13 mouse cellular contexts compared by ENCODE assay signal in the genomic region with DNA sequence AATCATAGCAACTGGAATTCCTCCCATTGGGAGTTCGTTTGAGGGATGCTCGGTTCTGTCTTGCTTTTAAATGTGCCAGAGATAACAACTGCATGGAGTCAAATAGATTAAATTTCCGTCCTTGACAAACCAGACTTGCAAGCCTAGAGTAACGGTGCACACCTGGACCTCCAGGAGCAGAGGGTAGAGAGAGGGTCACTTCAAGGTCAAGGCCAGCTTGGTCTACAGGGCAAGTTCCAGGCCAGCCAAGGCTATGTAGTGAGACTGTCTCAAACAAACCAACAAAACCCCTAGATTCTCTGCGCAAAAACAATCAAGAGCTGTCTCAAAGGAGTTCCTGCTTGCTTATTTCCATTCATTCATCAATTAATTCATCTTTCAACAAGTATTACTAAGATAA. TPM values are rescaled to one million over a fixed set of nuclear protein-coding genes. Genes with fewer than 3 reads are reported as not detected.
DNase-seq lines count a peak whose midpoint lies in the region; ATAC-seq and TF ChIP-seq lines count a peak whose summit lies in the region.
"Had no signal": no experiment of that assay in that cellular context is flagged by ENCODE, and none has a peak within 500 bp of the region (broad histone marks: within the 10 kb centered on the region; RNA-seq: fewer than 3 reads in every experiment).

No protein-coding gene starts in this region.

- no peaks in the 10 kb centered on the region for H3K9me3 ChIP-seq in heart, embryonic 12.5 days (replicated peaks)
- no peaks in the 10 kb centered on the region for H3K9me3 ChIP-seq in intestine, embryonic 14.5 days (ENCODE audit: control insufficient read depth, low read length)
- H3K9me3 ChIP-seq in intestine, postnatal 0 days (ENCODE audit: control insufficient read depth) = no peaks in the 10 kb centered on the region
- H3K9me3 ChIP-seq: embryonic facial prominence, embryonic 15.5 days; kidney, embryonic 15.5 days; limb, embryonic 10.5 days; liver, embryonic 12.5 days; lung, embryonic 15.5 days had no signal

- ATAC-seq in heart, embryonic 12.5 days (ENCODE audit: insufficient number of reproducible peaks, low FRiP score) = no peak
- 0 out of 2 replicates have a peak, but pooled peaks have one; percentile 50 for ATAC-seq in intestine, embryonic 14.5 days (replicated peaks; ENCODE audit: low FRiP score, low TSS enrichment, low read depth)
- ATAC-seq in intestine, postnatal 0 days = no peak
- ATAC-seq in megakaryocyte progenitor cell, adult 5-6 weeks (replicated peaks; ENCODE audit: poor library complexity) = 0 out of 2 replicates have a peak, but pooled peaks have one; percentile 2

- peak overlapping the region; percentile 30; the same call in 1 of the 2 replicates for H3K27ac ChIP-seq in heart, embryonic 12.5 days (ENCODE audit: poor library complexity, severe bottlenecking)
- H3K27ac ChIP-seq in intestine, embryonic 14.5 days (ENCODE audit: low read depth) = no peak overlapping the region
- H3K27ac ChIP-seq in intestine, postnatal 0 days (ENCODE audit: low read depth, low read length) = no peak overlapping the region
- H3K27ac ChIP-seq: embryonic facial prominence, embryonic 15.5 days; kidney, embryonic 15.5 days; limb, embryonic 10.5 days; liver, embryonic 12.5 days; lung, embryonic 15.5 days had no signal

- H3K36me3 ChIP-seq in heart, embryonic 12.5 days = peaks cover under 1% of the 10 kb centered on the region; the same call in 1 of the 2 replicates
- no peaks in the 10 kb centered on the region for H3K36me3 ChIP-seq in intestine, embryonic 14.5 days (ENCODE audit: control insufficient read depth, insufficient read depth, low read length)
- no peaks in the 10 kb centered on the region for H3K36me3 ChIP-seq in intestine, postnatal 0 days (ENCODE audit: control insufficient read depth, insufficient read depth)
- H3K36me3 ChIP-seq: embryonic facial prominence, embryonic 15.5 days; kidney, embryonic 15.5 days; limb, embryonic 10.5 days; lung, embryonic 15.5 days had no signal

- no peak overlapping the region for H3K4me2 ChIP-seq in heart, embryonic 12.5 days
- no peak overlapping the region for H3K4me2 ChIP-seq in intestine, embryonic 14.5 days (ENCODE audit: low read length)
- no peak overlapping the region for H3K4me2 ChIP-seq in intestine, postnatal 0 days (replicated peaks; ENCODE audit: low read depth)
- H3K4me2 ChIP-seq: embryonic facial prominence, embryonic 15.5 days; kidney, embryonic 15.5 days; liver, embryonic 12.5 days; lung, embryonic 15.5 days had no signal

- H3K4me1 ChIP-seq in heart, embryonic 12.5 days (replicated peaks) = peaks cover 21% of the 10 kb centered on the region
- no peaks in the 10 kb centered on the region for H3K4me1 ChIP-seq in intestine, embryonic 14.5 days (replicated peaks; ENCODE audit: control insufficient read depth, insufficient read depth, low read length)
- H3K4me1 ChIP-seq in intestine, postnatal 0 days (replicated peaks; ENCODE audit: control insufficient read depth, insufficient read depth, low read length) = no peaks in the 10 kb centered on the region
- H3K4me1 ChIP-seq: embryonic facial prominence, embryonic 15.5 days; kidney, embryonic 15.5 days; limb, embryonic 10.5 days; lung, embryonic 15.5 days had no signal

- no peak overlapping the region for H3K9ac ChIP-seq in heart, embryonic 12.5 days
- no peak overlapping the region for H3K9ac ChIP-seq in intestine, embryonic 14.5 days (ENCODE audit: low read length)
- H3K9ac ChIP-seq in intestine, postnatal 0 days (ENCODE audit: low read depth, low read length) = no peak overlapping the region
- H3K9ac ChIP-seq: embryonic facial prominence, embryonic 15.5 days; kidney, embryonic 15.5 days; liver, embryonic 12.5 days; lung, embryonic 15.5 days had no signal

- WGBS in heart, embryonic 12.5 days = 63% methylated on average over 5 of the region's 5 CpGs
- 64% methylated on average over 5 of the region's 5 CpGs for WGBS in intestine, embryonic 14.5 days
- 63% methylated on average over 5 of the region's 5 CpGs for WGBS in intestine, postnatal 0 days

- H3K4me3 ChIP-seq in heart, embryonic 12.5 days = no peak overlapping the region
- no peak overlapping the region for H3K4me3 ChIP-seq in intestine, embryonic 14.5 days (ENCODE audit: low read depth, low read length)
- H3K4me3 ChIP-seq in intestine, postnatal 0 days (ENCODE audit: low read depth, low read length) = no peak overlapping the region
- H3K4me3 ChIP-seq: embryonic facial prominence, embryonic 15.5 days; kidney, embryonic 15.5 days; limb, embryonic 10.5 days; liver, embryonic 12.5 days; lung, embryonic 15.5 days had no signal

- intact Hi-C loops in heart, postnatal 14 days (cut with DNase I) = loop anchor here (5.0 to 10.0 kb wide), 4 partner anchors 96 to 772 kb away; no protein-coding TSS in a partner anchor

- no peak for TF ChIP-seq CTCF in intestine, postnatal 0 days (IDR thresholded peaks at IDR 0.05; ENCODE audit: low read depth)

- peak; percentile 9 for DNase-seq in adrenal gland, postnatal 14 days
- no peak for DNase-seq in adrenal gland, postnatal 25 days
- no peak for DNase-seq in heart, postnatal 14 days
- no peak for DNase-seq in intestine, embryonic 14.5 days (ENCODE audit: low spot score)
- no peak for DNase-seq in urinary bladder, adult 18-20 months (ENCODE audit: low spot score in 2 of 2)

- H3K27me3 ChIP-seq in heart, embryonic 12.5 days (replicated peaks) = no peaks in the 10 kb centered on the region
- H3K27me3 ChIP-seq in intestine, embryonic 14.5 days (replicated peaks; ENCODE audit: control insufficient read depth, insufficient read depth, low read length) = no peaks in the 10 kb centered on the region
- no peaks in the 10 kb centered on the region for H3K27me3 ChIP-seq in intestine, postnatal 0 days (replicated peaks; ENCODE audit: control insufficient read depth, insufficient read depth, low read length)
- H3K27me3 ChIP-seq: embryonic facial prominence, embryonic 15.5 days; kidney, embryonic 15.5 days; liver, embryonic 12.5 days; lung, embryonic 15.5 days had no signal

RNA-seq across cellular contexts. Expression of a gene that starts 7.1 kb away (rescaled TPM):
- total RNA-seq in adrenal gland, postnatal 14 days (2021) = 48.9 and 49.1 TPM in 2 replicates
- 40.4 and 46.2 TPM in 2 replicates for total RNA-seq in adrenal gland, postnatal 25 days (2021)
- polyA plus RNA-seq in heart, embryonic 12.5 days (2016; fragmentation: Nextera tagmentation; extraction: Ambion mirVana) = 236 and 238 TPM in 2 replicates
- 100 to 1,000 TPM; 186 to 206 TPM for total RNA-seq in heart, postnatal 14 days (2021)
- 125 and 135 TPM in 2 replicates for polyA plus RNA-seq in intestine, embryonic 14.5 days (2014; fragmentation: Nextera tagmentation; extraction: Ambion mirVana)
- polyA plus RNA-seq in intestine, postnatal 0 days (2015; fragmentation: Nextera tagmentation; extraction: Ambion mirVana) = 83.3 and 85.7 TPM in 2 replicates
- total RNA-seq in megakaryocyte progenitor cell, adult 5-6 weeks (2015) = 51.4 and 53.4 TPM in 2 replicates
- total RNA-seq in megakaryocyte progenitor cell, adult 5-6 weeks (2017) = 73.5 and 79.3 TPM in 2 replicates

RNA-seq across cellular contexts. Expression of a gene that starts 25.1 kb away (rescaled TPM):
- 47.2 and 47.5 TPM in 2 replicates for total RNA-seq in adrenal gland, postnatal 14 days (2021)
- total RNA-seq in adrenal gland, postnatal 25 days (2021) = 37.4 and 46.8 TPM in 2 replicates
- 59.5 and 63.1 TPM in 2 replicates for polyA plus RNA-seq in heart, embryonic 12.5 days (2016; fragmentation: Nextera tagmentation; extraction: Ambion mirVana)
- total RNA-seq in heart, postnatal 14 days (2021) = 10 to 100 TPM; 29.5 to 30.9 TPM
- 68.4 and 71.8 TPM in 2 replicates for polyA plus RNA-seq in intestine, embryonic 14.5 days (2014; fragmentation: Nextera tagmentation; extraction: Ambion mirVana)
- polyA plus RNA-seq in intestine, postnatal 0 days (2015; fragmentation: Nextera tagmentation; extraction: Ambion mirVana) = 21.2 and 21.8 TPM in 2 replicates
- total RNA-seq in megakaryocyte progenitor cell, adult 5-6 weeks (2015) = 31.0 and 35.8 TPM in 2 replicates
- total RNA-seq in megakaryocyte progenitor cell, adult 5-6 weeks (2017) = 21.0 and 24.1 TPM in 2 replicates

Comparison
In these comparisons a context has a peak if more than half of its experiments do, and no peak if none do; other contexts are left out.
1. ATAC-seq: peak in intestine, embryonic 14.5 days (single experiment) and megakaryocyte progenitor cell, adult 5-6 weeks (single experiment); none in heart, embryonic 12.5 days (single experiment) and intestine, postnatal 0 days (single experiment).